Mouse (Mus musculus): ENCODE data around the gene Nectin1.
A peak's percentile ranks its signal among the peaks of the same experiment; 100 is the strongest.

Nectin1 gene

GRCm38 (mm10) chr9:43807565-43807964, 63.8 kb downstream of the Nectin1 start:
- no peak for DNase-seq (ENCODE audit: low spot score in 2 of 2)

DNA sequence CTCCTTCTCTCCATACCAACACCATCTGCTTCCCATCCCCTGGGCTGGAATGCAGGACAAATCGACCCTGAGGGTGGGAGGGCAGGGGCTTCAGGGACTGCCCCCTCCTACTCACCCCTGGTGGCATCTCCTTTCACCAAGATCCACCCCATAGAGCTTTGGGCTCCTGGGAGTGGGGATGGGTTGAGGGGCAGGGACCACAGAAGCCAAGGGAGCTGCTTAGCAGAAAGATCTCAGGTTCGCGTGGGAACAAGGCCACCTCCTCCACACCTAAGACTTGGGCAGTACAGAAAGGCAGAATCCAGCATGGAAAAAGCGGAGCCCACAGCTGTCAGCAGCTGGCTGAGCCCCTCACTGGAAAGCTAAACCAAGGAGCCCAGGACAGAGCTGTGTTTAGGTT, 64.3 kb downstream of the Nectin1 start:
- DNase-seq (ENCODE audit: low spot score in 2 of 2): no peak

GRCm38 (mm10) chr9:43808546-43808945, 64.8 kb downstream of the Nectin1 start:
- peak in 1 of 2 experiments; percentile 27 for DNase-seq (ENCODE audit: low spot score in 2 of 2)

DNA sequence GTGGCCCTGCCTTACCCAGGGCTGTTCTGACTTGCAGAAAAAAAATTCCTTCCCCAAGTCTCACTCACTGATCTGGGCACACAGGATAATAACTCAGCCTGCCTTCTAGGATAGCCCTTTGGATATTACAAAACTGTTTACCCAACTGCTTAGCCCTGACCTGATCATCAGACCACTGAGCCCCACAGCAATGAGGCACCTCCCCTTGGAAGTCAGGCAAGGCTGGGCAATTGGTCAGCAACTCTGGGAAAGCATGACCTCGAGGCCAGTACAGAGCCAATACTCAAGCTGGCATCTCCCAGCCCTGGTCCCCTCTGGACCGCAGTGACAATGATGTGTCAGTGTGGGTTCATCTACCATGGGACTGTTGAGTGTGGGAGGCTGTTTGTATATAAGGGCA, 69.4 kb downstream of the Nectin1 start:
- DNase-seq (ENCODE audit: low spot score in 2 of 2): no peak

- DNase-seq (ENCODE audit: low spot score in 2 of 2): no peak
Observed at GRCm38 (mm10) chr9:43822206-43822605, 78.4 kb downstream of the Nectin1 start.

- no peak for DNase-seq (ENCODE audit: low spot score in 2 of 2)
Observed at GRCm38 (mm10) chr9:43825178-43825577, 81.4 kb downstream of the Nectin1 start.

GRCm38 (mm10) chr9:43826558-43827253, 82.9 kb downstream of the Nectin1 start:
- no peak for DNase-seq (ENCODE audit: low spot score in 2 of 2)

- DNase-seq (ENCODE audit: low spot score in 2 of 2): peak in 1 of 2 experiments; percentile 20
Observed at GRCm38 (mm10) chr9:43827593-43827992, 83.8 kb downstream of the Nectin1 start.

DNA sequence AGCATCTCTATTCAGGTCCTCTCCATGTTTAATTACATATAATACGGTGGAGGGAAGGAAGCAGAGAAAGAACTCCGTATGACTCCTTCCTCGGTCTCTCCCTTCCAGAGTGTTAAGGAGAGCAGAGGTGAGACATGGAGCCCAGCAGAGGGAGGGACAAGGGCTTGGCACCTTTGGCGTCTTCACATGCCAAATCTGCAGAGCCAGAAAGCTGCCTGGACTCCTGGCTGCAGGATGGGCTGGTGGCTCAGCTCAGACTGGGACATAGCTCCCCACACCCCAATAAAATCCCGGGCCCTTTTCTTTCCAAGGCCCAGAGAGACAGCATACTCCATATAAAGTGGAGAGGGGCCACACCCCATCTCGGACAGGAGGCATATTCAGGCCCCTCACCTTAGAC, 85.2 kb downstream of the Nectin1 start:
- DNase-seq (ENCODE audit: low spot score in 2 of 2): no peak

GRCm38 (mm10) chr9:43833232-43833631, 89.4 kb downstream of the Nectin1 start:
- DNase-seq (ENCODE audit: low spot score in 2 of 2): no peak

GRCm38 (mm10) chr9:43834283-43834682, 90.5 kb downstream of the Nectin1 start:
- no peak for DNase-seq (ENCODE audit: low spot score in 2 of 2)

DNA sequence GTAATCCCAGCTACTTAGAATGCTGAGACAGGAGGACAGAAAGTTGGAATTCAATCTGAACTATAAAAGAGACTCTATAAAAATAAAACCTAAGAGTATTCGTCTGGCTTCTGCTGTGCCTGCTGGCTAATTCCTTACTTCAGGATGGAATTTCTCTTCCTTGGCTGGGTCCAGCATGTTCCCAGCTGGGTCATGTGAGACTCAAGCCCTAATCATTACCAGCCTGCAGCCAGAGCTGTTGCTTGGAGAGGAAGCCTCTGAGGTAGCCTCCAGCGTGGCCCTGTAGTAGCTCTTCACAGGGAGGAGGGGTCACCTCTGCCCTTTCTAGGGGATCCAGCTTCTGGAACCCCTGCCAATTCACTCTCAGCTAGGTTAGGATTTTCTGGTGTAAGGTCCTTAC, 94.8 kb downstream of the Nectin1 start:
- no peak for DNase-seq (ENCODE audit: low spot score in 2 of 2)

GRCm38 (mm10) chr9:43842921-43843577, 99.3 kb downstream of the Nectin1 start:
- no peak for DNase-seq (ENCODE audit: low spot score in 2 of 2)

DNA sequence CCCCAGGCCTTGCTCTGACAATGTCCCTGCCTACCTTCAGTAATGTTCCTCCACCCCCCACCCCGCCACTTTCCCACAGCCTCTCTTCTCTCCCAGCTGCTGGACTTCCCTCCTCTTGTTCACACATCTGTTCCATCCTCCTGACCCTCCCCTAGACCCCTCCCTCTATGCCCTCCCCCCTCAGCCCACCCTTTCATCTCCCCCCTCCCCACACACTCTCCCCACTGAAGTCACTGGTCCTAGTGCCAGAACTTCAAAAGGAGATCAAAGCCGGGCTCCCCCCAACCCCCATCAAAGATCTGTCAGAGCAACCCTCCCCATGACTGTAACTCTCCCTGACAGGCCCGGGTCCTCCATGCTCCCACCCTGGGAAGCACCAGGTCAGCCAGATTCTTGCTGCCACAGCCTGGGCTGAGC, 99.9 kb downstream of the Nectin1 start:
- DNase-seq (ENCODE audit: low spot score in 2 of 2): no peak

- DNase-seq (ENCODE audit: low spot score in 2 of 2): no peak
Observed at GRCm38 (mm10) chr9:43845660-43846455, 102.1 kb downstream of the Nectin1 start.

DNA sequence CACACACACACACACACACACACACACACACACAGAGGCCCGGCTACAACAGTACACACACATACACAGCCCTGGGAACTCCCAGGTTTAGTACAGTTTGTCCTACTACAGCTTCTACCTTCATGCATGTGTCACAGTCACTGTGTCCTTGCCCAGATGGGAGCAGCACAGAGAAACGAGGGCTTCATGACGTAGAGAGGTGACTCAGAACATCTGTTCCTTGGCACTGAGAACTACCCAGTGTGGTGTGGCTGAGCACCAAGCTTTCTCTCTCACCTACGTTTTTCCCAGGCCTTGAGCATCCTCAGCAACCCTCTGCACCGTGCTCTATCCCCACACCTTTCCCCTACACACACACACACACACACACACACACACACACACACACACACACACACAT, 104.1 kb downstream of the Nectin1 start:
- DNase-seq (ENCODE audit: low spot score in 2 of 2): no peak

DNA sequence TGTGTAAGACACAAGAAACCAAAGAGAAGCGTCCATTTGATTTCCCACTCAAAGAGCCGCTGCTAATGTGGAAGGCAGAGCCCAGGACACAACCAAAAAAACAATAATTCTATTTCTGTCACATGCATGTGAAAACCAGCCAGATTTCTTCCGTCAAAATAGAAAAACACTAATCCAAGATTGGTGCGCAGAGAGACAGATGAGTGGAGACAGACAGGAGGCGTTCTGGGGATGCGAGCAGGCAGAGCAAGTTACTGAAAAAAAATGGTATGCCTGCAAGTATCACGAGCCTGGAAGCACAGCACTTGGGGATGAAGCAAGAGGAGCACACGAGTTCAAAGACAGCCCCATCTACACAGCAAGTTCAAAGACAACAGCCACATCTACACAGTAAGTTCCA, 106.5 kb downstream of the Nectin1 start:
- DNase-seq (ENCODE audit: low spot score in 2 of 2): no peak

GRCm38 (mm10) chr9:43851154-43851553, 107.4 kb downstream of the Nectin1 start:
- no peak for DNase-seq (ENCODE audit: low spot score in 2 of 2)

GRCm38 (mm10) chr9:43855887-43856286, 112.1 kb downstream of the Nectin1 start:
- no peak for DNase-seq (ENCODE audit: low spot score in 2 of 2)

Data from heart, adult 9 months (tissue).